Mouse (Mus musculus) megakaryocyte, embryonic 14.5 days (primary cell): Measurements from ENCODE around the gene Ints5. TPM values are rescaled to one million over a fixed set of nuclear protein-coding genes. Genes with fewer than 3 reads are reported as not detected.
A peak's percentile ranks its signal among the peaks of the same experiment; 100 is the strongest.
"Not testable (repeated sequence)": the region's sequence is repeated elsewhere in the genome, so short reads cannot be mapped to it uniquely, and the experiment has no call there.

ENCODE experiments used
- H3K27me3 ChIP-seq: replicated peaks from 2 replicates; pipeline ENCODE3; 2012; ENCODE audit warnings: inconsistent platforms
- H3K36me3 ChIP-seq: replicated peaks from 2 replicates; pipeline ENCODE3; 2012; ENCODE audit warnings: low read length, inconsistent platforms, mixed read lengths
- H3K4me1 ChIP-seq: 2 replicates; pipeline ENCODE4 v1.6.1; 2012; ENCODE audit warnings: inconsistent platforms
- H3K4me3 ChIP-seq: replicated peaks from 2 replicates; pipeline ENCODE3; 2012; ENCODE audit warnings: moderate library complexity, mild to moderate bottlenecking, inconsistent platforms
- H3K9me3 ChIP-seq: 2 replicates; pipeline ENCODE4 v1.6.1; 2012; ENCODE audit warnings: inconsistent platforms
- FLI1 ChIP-seq: IDR thresholded peaks from 2 replicates; pipeline ENCODE4 v1.6.1; 2012; ENCODE audit warnings: low read length, inconsistent platforms, mixed read lengths
- GATA1 ChIP-seq: IDR thresholded peaks from 3 replicates; pipeline ENCODE4 v1.6.1; 2012; ENCODE audit warnings: mixed read lengths, low read length, inconsistent platforms, borderline replicate concordance
- polyA plus RNA-seq: library from polyadenylated mRNA; stranded (reverse); fragments of >175 nt; gene quantifications from 2 replicates; pipeline ENCODE4 v1.2.3, GENCODE M21; 2012; ENCODE audit warnings: low replicate concordance; ENCODE audit not compliant: insufficient read depth

Gene Ints5
- polyA plus RNA-seq, 1 experiment = 29.0 TPM

DNA sequence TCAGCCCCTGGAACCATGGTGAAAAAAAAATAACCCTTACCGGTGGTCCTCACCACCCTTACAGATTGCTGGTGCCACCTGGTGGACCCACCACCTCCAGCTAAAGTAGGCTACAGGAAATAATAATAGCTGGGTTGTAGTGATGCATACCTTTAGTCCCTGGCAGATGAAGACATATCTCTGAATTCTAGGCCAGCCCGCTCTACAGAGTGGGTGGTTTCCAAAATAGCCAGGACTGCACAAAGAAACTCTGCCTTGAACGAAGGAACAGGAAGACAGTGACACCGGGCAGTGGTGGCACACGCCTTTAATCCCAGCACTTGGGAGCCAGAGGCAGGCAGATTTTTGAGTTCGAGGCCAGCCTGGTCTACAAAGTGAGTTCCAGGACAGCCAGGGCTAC lies 28.5 kb upstream of the Ints5 start:
- Histone ChIP-seq H3K9me3 (no peaks in the 10 kb centered on the region), H3K4me1 (peaks cover 22% of the 10 kb centered on the region), H3K36me3 (no peaks in the 10 kb centered on the region), H3K4me3 (no peak overlapping the region), H3K27me3 (no peaks in the 10 kb centered on the region)
- TF ChIP-seq FLI1 = no peak

DNA sequence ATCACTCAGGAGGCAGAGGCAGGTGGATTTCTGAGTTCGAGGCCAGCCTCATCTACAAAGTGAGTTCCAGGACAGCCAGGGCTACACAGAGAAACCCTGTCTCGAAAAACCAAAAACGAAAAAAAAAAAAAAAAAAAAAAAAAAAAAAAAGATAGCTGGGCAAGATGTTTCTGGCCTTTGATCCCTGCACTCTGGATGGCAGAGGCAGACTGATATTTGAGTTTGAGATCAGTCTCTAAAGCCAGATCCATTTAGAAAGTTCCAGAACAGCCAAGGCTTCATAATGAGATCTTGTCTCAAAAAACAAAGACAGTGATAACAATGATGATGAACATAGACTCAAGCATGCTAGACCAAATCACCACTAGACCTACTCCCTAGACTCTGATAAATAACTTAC lies 22.4 kb upstream of the Ints5 start:
- H3K27me3 ChIP-seq, H3K9me3 ChIP-seq: not testable (repeated sequence)
- Histone ChIP-seq H3K4me1 (peaks cover 60% of the 10 kb centered on the region), H3K36me3 (peaks cover 32% of the 10 kb centered on the region), H3K4me3 (peak overlapping the region; percentile 97)

- Histone ChIP-seq H3K36me3 (peaks cover 37% of the 10 kb centered on the region), H3K9me3 (no peaks in the 10 kb centered on the region), H3K4me1 (peaks cover 60% of the 10 kb centered on the region), H3K27me3 (no peaks in the 10 kb centered on the region), H3K4me3 (peak overlapping the region; percentile 97)
- no peak for TF ChIP-seq GATA1
- TF ChIP-seq FLI1 = no peak
Observed at GRCm38 (mm10) chr19:8870838-8871237, 22.0 kb upstream of the Ints5 start.

DNA sequence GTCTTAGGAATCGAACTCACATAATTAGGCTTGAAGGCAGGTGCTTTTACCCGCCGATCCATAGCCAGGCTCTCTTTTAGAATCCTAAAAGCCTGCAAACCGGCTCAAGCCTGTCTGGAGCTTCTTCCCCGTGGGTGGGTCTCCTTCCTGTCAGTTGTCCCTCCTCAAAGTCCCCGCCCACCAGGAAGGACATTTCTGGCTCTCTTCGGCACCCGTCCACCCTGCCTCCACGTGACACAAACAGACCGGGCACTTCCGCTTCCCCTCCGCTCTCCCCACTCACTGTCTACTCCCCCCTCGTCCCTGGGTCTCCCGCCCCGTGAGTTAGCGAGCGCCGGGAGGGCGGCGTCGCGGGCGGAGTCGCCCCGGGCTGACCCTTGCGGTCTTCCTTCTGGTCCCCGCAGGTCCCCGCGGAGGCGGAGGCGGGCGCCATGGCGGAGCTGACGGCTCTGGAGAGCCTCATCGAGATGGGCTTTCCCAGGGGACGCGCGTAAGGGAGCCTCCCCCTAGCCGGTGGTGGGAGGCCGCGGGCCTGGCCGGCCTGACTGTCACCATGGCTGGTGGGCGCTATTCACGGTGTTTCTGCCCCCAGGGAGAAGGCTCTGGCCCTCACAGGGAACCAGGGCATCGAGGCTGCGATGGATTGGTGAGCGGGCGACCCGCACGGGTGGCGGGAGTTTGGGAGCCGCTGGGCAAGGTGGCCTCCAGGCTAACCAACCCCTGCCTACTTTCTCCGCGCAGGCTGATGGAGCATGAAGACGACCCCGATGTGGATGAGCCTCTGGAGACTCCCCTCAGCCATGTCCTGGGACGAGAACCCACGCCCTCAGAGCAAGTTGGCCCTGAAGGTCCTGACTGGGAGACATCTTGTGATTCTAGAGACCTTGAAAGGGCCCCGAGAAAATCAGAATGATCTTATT lies 21.3 kb upstream of the Ints5 start, which contains the start of gene Ubxn1:
TSS of gene Ubxn1 (plus strand) at position 230 of the 920 bp plus-strand sequence.
- no peaks in the 10 kb centered on the region for H3K9me3 ChIP-seq
- H3K4me3 ChIP-seq = peak within 1 kb of the TSS; percentile 97
- H3K4me1 ChIP-seq = peaks cover 56% of the 10 kb centered on the region
- H3K36me3 ChIP-seq = peaks cover 44% of the 10 kb centered on the region
- H3K27me3 ChIP-seq = no peaks in the 10 kb centered on the region
- TF ChIP-seq FLI1 (peak; percentile 40; the same call in 1 of the 2 replicates), GATA1 (no peak)

DNA sequence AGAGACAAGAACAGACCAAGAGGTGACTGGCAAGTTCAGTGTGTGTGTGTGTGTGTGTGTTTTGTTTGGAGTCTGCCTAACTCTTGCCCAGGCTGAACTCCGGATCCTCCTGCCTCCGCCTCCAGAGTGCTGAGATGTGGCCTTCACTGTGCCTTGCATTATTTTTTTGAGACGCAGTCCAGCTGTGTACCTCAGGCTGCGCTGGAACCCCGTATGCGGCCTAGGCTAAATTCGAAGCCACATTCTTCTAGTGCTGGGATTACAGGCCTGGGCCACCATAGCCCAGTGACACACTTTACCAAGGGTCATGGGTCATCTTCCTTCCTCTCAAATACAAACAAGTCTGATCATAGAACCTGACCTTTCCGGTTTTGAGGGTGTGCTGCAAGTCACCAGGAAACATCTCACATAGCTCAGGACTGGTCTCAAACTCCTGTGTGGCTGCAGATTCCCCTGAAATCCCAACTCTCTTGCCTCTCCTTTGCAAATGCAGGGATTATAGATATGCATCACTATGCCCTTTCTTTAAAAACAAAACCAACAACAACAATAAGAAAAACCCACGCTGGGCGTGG lies 20.5 kb upstream of the Ints5 start:
- Histone ChIP-seq H3K36me3 (peaks cover 51% of the 10 kb centered on the region), H3K9me3 (no peaks in the 10 kb centered on the region), H3K4me3 (peak overlapping the region; percentile 97), H3K27me3 (no peaks in the 10 kb centered on the region), H3K4me1 (peaks cover 53% of the 10 kb centered on the region)
- TF ChIP-seq GATA1 = no peak
- TF ChIP-seq FLI1 = no peak

DNA sequence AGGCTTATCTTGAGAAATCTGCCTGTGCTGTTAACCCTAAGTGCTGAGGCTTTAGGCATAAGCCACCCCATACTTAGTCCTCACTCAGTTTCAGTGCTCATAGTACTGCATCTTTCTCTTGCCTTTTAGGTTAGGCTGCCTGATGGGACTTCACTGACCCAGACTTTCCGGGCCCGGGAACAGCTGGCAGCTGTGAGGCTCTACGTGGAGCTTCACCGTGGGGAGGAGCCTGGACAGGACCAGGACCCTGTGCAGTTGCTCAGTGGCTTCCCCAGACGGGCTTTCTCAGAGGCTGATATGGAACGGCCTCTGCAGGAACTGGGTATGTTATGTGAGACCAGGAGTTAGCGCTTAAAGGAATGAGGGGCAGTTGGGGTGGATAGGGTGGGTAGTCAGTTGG lies 17.8 kb upstream of the Ints5 start:
- TF ChIP-seq FLI1 (no peak), GATA1 (no peak)
- H3K9me3 ChIP-seq = no peaks in the 10 kb centered on the region
- no peaks in the 10 kb centered on the region for H3K27me3 ChIP-seq
- peaks cover 72% of the 10 kb centered on the region for H3K36me3 ChIP-seq
- H3K4me3 ChIP-seq = peak overlapping the region; percentile 44
- peaks cover 46% of the 10 kb centered on the region for H3K4me1 ChIP-seq

DNA sequence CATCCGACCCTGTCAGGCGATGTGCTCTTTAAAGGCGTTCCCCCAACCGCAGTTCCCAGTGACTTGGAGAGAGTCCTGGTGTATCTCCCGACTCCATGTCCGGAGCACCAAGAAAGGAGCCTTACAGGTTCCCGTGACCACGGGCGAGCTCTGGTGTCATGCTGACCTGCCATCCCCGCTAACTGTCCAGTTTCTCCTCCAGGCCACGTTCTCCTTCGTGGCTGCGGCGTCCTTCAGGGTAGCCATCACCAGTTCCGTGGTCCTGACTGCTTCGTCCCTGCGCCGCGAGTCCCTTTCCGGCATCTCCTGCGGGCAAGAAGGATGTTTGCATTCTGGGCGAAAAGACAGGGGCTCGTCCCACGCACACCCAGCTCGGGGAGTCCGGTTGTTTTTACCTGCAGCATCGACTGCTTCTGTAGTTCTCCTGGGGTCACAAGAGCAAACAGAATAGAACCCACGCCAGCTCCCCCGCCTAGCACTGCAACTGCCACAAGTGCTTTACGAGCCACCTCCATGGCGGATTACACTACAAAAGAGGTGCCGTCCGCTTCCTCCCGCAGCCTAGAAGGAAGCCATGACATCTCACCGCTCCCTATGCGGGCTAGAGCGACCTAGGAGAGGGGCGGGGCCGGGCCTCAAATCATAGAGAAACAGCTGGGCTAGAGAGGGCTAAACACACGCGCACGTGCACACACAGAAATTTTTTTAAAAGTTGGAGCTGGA lies 12.3 kb upstream of the Ints5 start, which contains the start of gene Uqcc3:
TSS of gene Uqcc3 (minus strand) at position 613 of the 723 bp plus-strand sequence.
- H3K4me1 ChIP-seq = peaks cover 32% of the 10 kb centered on the region
- peak within 1 kb of the TSS; percentile 100 for H3K4me3 ChIP-seq
- TF ChIP-seq GATA1 (no peak), FLI1 (no peak)
- H3K9me3 ChIP-seq = no peaks in the 10 kb centered on the region
- H3K36me3 ChIP-seq = peaks cover 39% of the 10 kb centered on the region
- H3K27me3 ChIP-seq = no peaks in the 10 kb centered on the region

DNA sequence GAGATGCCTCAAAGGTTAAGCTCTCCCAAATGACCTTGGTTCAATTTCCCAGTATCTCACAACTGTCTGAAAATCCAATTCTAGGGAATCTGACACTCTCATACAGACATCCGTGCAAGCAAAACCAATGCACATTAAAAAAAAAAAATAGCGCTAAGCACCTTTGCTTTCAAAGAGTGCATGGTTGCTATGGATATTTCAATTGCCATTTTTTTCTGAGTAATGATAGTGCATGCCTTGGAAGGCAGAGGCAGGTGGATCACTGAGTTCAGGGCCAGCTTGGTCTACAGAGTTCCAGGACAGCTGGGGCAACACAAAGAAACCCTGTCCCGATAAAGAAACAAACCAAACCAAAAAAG lies 11.8 kb upstream of the Ints5 start:
- TF ChIP-seq GATA1 (no peak), FLI1 (no peak)
- Histone ChIP-seq H3K27me3 (no peaks in the 10 kb centered on the region), H3K9me3 (no peaks in the 10 kb centered on the region), H3K4me3 (peak overlapping the region; percentile 100), H3K36me3 (peaks cover 33% of the 10 kb centered on the region), H3K4me1 (peaks cover 32% of the 10 kb centered on the region)

DNA sequence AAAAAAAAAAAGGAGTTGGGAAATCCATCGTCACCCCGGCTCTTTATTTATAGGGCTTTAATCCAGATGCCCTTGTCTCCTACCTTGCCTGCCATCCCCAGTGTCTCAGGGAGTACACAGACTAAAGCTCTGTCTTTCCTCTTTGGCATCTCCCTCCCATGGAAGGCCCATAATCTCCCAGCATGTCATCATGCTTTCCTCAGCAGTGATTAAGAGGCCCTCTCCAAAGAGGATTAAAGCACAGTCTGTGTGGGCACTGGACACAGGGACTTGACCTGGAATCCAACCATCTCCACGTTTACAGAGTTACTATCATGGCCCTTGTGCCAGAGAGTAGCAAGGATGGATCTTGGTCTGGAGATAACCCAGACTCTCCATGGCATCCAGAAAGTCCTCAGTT lies 9.2 kb upstream of the Ints5 start, which contains the start of the genes Lbhd1 and Gm49403:
TSS of gene Lbhd1 (plus strand) at position 117 of the 400 bp plus-strand sequence.
TSS of gene Gm49403 (plus strand) at position 315 of the 400 bp plus-strand sequence.
- peaks cover 41% of the 10 kb centered on the region for H3K4me1 ChIP-seq
- no peaks in the 10 kb centered on the region for H3K9me3 ChIP-seq
- peaks cover 9% of the 10 kb centered on the region for H3K36me3 ChIP-seq
- no peak for TF ChIP-seq GATA1
- TF ChIP-seq FLI1 = no peak
- no peak within 1 kb of the TSS for H3K4me3 ChIP-seq
- H3K27me3 ChIP-seq = no peaks in the 10 kb centered on the region

GRCm38 (mm10) chr19:8886916-8887584 lies 5.8 kb upstream of the Ints5 start:
- H3K27me3 ChIP-seq = no peaks in the 10 kb centered on the region
- no peaks in the 10 kb centered on the region for H3K9me3 ChIP-seq
- peaks cover 16% of the 10 kb centered on the region for H3K36me3 ChIP-seq
- no peak for TF ChIP-seq GATA1
- no peak for TF ChIP-seq FLI1
- peak overlapping the region; percentile 94 for H3K4me3 ChIP-seq
- H3K4me1 ChIP-seq = peaks cover 37% of the 10 kb centered on the region
